Mouse (Mus musculus) hindbrain, embryonic 11.5 days (tissue): ENCODE measurements around the gene Olfr1220. TPM values are rescaled to one million over a fixed set of nuclear protein-coding genes. Genes with fewer than 3 reads are reported as not detected.

Experiments
- ATAC-seq: fragments of 200-750 bp; cut with Nextera tagmentation; 2 replicates; pipeline ENCODE4 v1.8.0; 2017; ENCODE audit warnings: mild to moderate bottlenecking, moderate TSS enrichment, moderate library complexity; ENCODE audit not compliant: low FRiP score
- DNase-seq: peaks from one replicate; pipeline ENCODE4 v3.0.0-alpha.2; 2015; ENCODE audit warnings: low spot score
- H3K27ac ChIP-seq: fragments of 300-500 bp; sonication (generic); 2 replicates; pipeline ENCODE4 v1.5.1; 2014; ENCODE audit warnings: mild to moderate bottlenecking, low read depth, low read length
- H3K27me3 ChIP-seq: fragments of 300-500 bp; sonication (generic); 2 replicates; pipeline ENCODE4 v1.6.1; 2014; ENCODE audit warnings: mild to moderate bottlenecking, low read length, moderate library complexity, mixed read lengths; ENCODE audit not compliant: control insufficient read depth, insufficient read depth
- H3K36me3 ChIP-seq: fragments of 300-500 bp; sonication (generic); 2 replicates; pipeline ENCODE4 v1.6.1; 2014; ENCODE audit warnings: mild to moderate bottlenecking, low read length, moderate library complexity, mixed read lengths; ENCODE audit not compliant: control insufficient read depth, insufficient read depth
- H3K4me1 ChIP-seq: fragments of 300-500 bp; sonication (generic); replicated peaks from 2 replicates; pipeline ENCODE4 v1.6.1; 2014; ENCODE audit warnings: low read length, mixed read lengths; ENCODE audit not compliant: control insufficient read depth, insufficient read depth
- H3K4me2 ChIP-seq: fragments of 300-500 bp; sonication (generic); replicated peaks from 2 replicates; pipeline ENCODE4 v1.6.1; 2014; ENCODE audit warnings: mild to moderate bottlenecking, low read depth, low read length
- H3K4me3 ChIP-seq: fragments of 300-500 bp; sonication (generic); 2 replicates; pipeline ENCODE4 v1.5.1; 2014; ENCODE audit warnings: low read depth, low read length
- H3K9ac ChIP-seq: fragments of 300-500 bp; sonication (generic); 2 replicates; pipeline ENCODE4 v1.6.1; 2014; ENCODE audit warnings: low read depth, low read length
- H3K9me3 ChIP-seq: fragments of 300-500 bp; sonication (generic); 2 replicates; pipeline ENCODE4 v1.6.1; 2016; ENCODE audit warnings: low read length; ENCODE audit not compliant: control insufficient read depth
- WGBS: fragments of 180-500 bp; shearing (Covaris S2); extraction: QIAGEN DNeasy Blood & Tissue Kit; methylation state at CpG from one replicate; pipeline ENCODE4 v1.1.7; 2014; 5-methylcytosine and 5-hydroxymethylcytosine counted together
- polyA plus RNA-seq: library from polyadenylated mRNA; unstranded; fragments of >200 nt; fragmentation: Nextera tagmentation; extraction: Ambion mirVana; gene quantifications from 2 replicates; pipeline ENCODE4 v1.2.1, GENCODE M21; 2014

Gene Olfr1220
- not detected in 2 replicates for polyA plus RNA-seq

DNA sequence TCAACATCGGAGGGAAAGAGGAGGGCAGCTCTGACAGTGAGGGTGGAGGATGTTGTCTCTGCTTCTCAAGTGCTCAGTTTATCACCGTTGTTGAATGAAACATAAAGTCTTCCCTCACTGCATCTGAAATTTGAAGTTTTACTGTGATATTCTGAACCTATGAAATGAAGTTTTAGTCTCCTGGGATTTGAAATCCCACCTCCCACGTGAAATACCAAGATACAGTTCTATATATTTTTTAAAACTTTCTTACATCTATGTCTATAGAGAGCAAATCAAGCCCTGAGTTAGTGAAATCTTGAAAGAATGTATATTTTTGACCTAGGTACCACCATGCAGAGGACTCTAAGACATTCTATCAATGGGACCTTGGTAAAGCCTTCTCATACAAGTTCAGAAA, at the start of gene Olfr1220:
TSS of gene Olfr1220 (minus strand) at position 101 of the 400 bp plus-strand sequence.
- Histone ChIP-seq H3K27me3 (no peaks in the 10 kb centered on the region), H3K9me3 (no peaks in the 10 kb centered on the region), H3K27ac (no peak within 1 kb of the TSS), H3K4me2 (no peak within 1 kb of the TSS), H3K4me1 (no peaks in the 10 kb centered on the region), H3K4me3 (no peak within 1 kb of the TSS), H3K36me3 (no peaks in the 10 kb centered on the region), H3K9ac (no peak within 1 kb of the TSS)
- no peak for DNase-seq
- ATAC-seq, result no peak
- WGBS, result 82% methylated on average over 3 of the region's 3 CpGs

DNA sequence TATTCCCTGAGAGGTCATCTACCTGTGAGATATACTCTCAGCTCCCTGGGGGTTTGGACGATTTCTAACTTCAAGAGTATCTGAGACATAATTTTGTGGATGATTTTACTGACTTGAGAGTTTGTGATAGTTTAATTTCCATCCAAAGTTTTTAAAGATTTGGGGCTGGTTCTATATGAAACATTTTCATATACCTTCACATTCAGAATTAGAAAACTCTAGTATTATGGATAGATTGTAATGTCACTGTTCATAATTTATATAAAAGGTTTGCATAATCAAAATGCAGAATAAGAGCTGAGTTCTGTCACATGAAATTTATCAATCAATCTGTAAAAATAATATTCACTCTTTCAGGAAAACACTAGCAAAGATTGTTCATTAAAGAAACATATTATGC, 44.8 kb upstream of the Olfr1220 start, which contains the start of gene Olfr1223:
TSS of gene Olfr1223 (minus strand) at position 101 of the 400 bp plus-strand sequence.
- Histone ChIP-seq H3K9me3 (no peaks in the 10 kb centered on the region), H3K4me1 (no peaks in the 10 kb centered on the region), H3K4me2 (no peak within 1 kb of the TSS), H3K27ac (no peak within 1 kb of the TSS), H3K9ac (no peak within 1 kb of the TSS), H3K36me3 (no peaks in the 10 kb centered on the region), H3K4me3 (no peak within 1 kb of the TSS), H3K27me3 (no peaks in the 10 kb centered on the region)
- DNase-seq, result no peak
- WGBS, result 67% methylated on average over 1 of the region's 1 CpGs
- no peak for ATAC-seq

DNA sequence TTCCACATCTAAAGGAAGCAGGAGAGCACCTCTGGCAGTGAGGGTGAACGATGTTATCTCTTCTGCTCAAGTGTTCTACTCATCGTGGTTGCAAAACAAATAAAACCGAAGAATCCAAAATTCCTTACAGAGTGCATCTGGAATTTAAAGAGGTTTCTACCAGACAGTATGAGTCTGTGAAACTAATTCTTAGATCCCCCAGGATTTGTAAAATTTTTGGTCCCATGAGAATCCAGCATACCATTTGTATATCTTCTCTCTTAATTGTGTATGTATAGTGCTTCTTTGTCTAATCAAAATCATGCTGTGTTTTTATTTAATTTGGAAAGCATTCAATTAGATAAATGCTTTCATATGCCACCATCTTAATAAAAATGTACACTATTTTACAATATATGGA, 26.3 kb upstream of the Olfr1220 start, which contains the start of gene Olfr1222:
TSS of gene Olfr1222 (minus strand) at position 101 of the 400 bp plus-strand sequence.
- Histone ChIP-seq H3K4me1 (no peaks in the 10 kb centered on the region), H3K27me3 (no peaks in the 10 kb centered on the region), H3K9me3 (no peaks in the 10 kb centered on the region), H3K4me2 (no peak within 1 kb of the TSS), H3K36me3 (no peaks in the 10 kb centered on the region), H3K27ac (no peak within 1 kb of the TSS), H3K4me3 (no peak within 1 kb of the TSS), H3K9ac (no peak within 1 kb of the TSS)
- WGBS, result 85% methylated on average over 3 of the region's 3 CpGs
- ATAC-seq (no peak), DNase-seq (no peak)

DNA sequence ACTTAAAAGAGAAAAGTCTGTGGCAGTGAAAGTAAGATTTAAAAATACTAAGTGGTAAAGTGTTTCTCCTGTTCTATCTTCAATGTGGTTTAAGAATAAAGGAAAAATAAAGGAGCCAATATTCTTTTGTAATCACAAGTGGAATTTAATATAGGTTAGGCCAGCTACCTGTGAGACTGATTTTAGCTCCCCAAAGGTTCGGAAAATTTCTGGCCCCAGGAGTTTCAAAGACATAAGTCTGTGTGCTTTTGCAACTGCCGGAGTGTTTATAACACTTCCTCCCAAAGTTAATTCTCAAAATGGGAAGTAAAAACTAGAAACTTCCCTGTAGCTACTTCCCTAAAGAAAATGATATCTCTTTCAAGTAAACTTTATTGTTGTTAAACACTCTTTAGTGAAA, 10.5 kb upstream of the Olfr1220 start, which contains the start of gene Olfr1221:
TSS of gene Olfr1221 (minus strand) at position 101 of the 400 bp plus-strand sequence.
- Histone ChIP-seq H3K4me2 (no peak within 1 kb of the TSS), H3K27ac (no peak within 1 kb of the TSS), H3K4me1 (no peaks in the 10 kb centered on the region), H3K9ac (no peak within 1 kb of the TSS), H3K4me3 (no peak within 1 kb of the TSS), H3K9me3 (no peaks in the 10 kb centered on the region), H3K27me3 (no peaks in the 10 kb centered on the region), H3K36me3 (no peaks in the 10 kb centered on the region)
- WGBS, result 92% methylated on average over 2 of the region's 2 CpGs
- ATAC-seq (no peak), DNase-seq (no peak)

GRCm38 (mm10) chr2:89105651-89106050, 984 bp downstream of the Olfr1220 start:
- Histone ChIP-seq H3K27ac (no peak overlapping the region), H3K9me3 (no peaks in the 10 kb centered on the region), H3K4me3 (no peak overlapping the region), H3K36me3 (no peaks in the 10 kb centered on the region), H3K27me3 (no peaks in the 10 kb centered on the region), H3K9ac (no peak overlapping the region), H3K4me2 (no peak overlapping the region), H3K4me1 (no peaks in the 10 kb centered on the region)
- no peak for DNase-seq
- ATAC-seq, result no peak

GRCm38 (mm10) chr2:89093848-89094247, 12.8 kb downstream of the Olfr1220 start:
- ATAC-seq (no peak), DNase-seq (no peak)
- H3K4me2 ChIP-seq, result no peak overlapping the region
- H3K36me3 ChIP-seq, result no peaks in the 10 kb centered on the region
- H3K9me3 ChIP-seq, result no peaks in the 10 kb centered on the region
- no peak overlapping the region for H3K9ac ChIP-seq
- WGBS, result 94% methylated on average over 1 of the region's 1 CpGs
- H3K4me1 ChIP-seq, result no peaks in the 10 kb centered on the region
- no peak overlapping the region for H3K27ac ChIP-seq
- no peaks in the 10 kb centered on the region for H3K27me3 ChIP-seq
- no peak overlapping the region for H3K4me3 ChIP-seq

- WGBS, result 73% methylated on average over 1 of the region's 1 CpGs
- ATAC-seq (no peak), DNase-seq (no peak)
- Histone ChIP-seq H3K9me3 (no peaks in the 10 kb centered on the region), H3K36me3 (no peaks in the 10 kb centered on the region), H3K27me3 (no peaks in the 10 kb centered on the region), H3K9ac (no peak within 1 kb of the TSS), H3K4me2 (no peak within 1 kb of the TSS), H3K27ac (no peak within 1 kb of the TSS), H3K4me3 (no peak within 1 kb of the TSS), H3K4me1 (no peaks in the 10 kb centered on the region)
Measured at GRCm38 (mm10) chr2:89083413-89083812, 23.2 kb downstream of the Olfr1220 start, which contains the start of gene Olfr1219. Gene Olfr1219, minus strand, starts transcription at chr2:89083513.

DNA sequence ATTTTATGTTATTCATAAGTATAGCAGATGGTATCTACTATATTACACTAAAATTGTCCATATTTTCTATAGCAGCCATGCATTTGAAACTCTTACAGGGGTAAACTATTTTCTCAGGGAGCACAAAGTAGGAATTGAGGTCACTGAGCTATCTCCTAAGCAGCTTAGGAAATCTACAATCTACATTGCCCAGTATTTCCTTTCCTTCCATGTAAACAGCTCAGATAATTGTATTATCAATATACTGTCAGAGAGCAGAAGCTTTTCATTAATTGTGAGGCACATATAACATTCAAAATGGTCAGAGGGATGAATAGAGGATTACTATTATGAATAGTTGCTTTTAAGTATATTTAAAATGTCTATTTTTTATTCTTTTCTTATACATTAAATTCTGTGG, 25.1 kb downstream of the Olfr1220 start:
- Histone ChIP-seq H3K27me3 (no peaks in the 10 kb centered on the region), H3K4me3 (no peak overlapping the region), H3K9ac (no peak overlapping the region), H3K4me2 (no peak overlapping the region), H3K27ac (no peak overlapping the region), H3K9me3 (no peaks in the 10 kb centered on the region), H3K36me3 (no peaks in the 10 kb centered on the region), H3K4me1 (no peaks in the 10 kb centered on the region)
- ATAC-seq (no peak), DNase-seq (no peak)

DNA sequence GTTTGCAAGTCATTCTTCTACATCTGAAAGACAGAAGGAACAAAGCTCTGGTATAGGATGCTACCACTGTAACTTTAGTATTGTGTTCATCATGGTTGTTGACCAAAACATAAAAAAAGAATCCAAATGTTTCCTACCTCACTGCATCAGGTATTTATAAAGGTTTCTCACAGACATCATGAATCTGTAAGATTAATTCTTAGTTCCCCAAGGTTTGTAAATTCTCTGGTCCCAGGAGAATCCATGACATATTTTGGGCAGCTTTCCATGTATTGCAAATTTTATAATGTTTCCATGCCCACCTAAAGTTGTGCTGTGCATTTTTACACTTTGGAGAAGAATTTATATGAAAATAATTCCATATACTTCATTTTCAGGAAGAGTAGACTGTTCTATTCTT, 45.5 kb downstream of the Olfr1220 start, which contains the start of gene Olfr1218:
TSS of gene Olfr1218 (minus strand) at position 101 of the 400 bp plus-strand sequence.
- no peaks in the 10 kb centered on the region for H3K9me3 ChIP-seq
- H3K36me3 ChIP-seq, result no peaks in the 10 kb centered on the region
- ATAC-seq (no peak), DNase-seq (no peak)
- H3K4me2 ChIP-seq, result no peak within 1 kb of the TSS
- no peak within 1 kb of the TSS for H3K27ac ChIP-seq
- H3K4me1 ChIP-seq, result no peaks in the 10 kb centered on the region
- H3K27me3 ChIP-seq, result no peaks in the 10 kb centered on the region
- H3K4me3 ChIP-seq, result no peak within 1 kb of the TSS
- no peak within 1 kb of the TSS for H3K9ac ChIP-seq
